Mouse (Mus musculus) neural tube, embryonic 10.5 days (tissue): ENCODE data around the gene Olfr6.
"Not testable (repeated sequence)": the region's sequence is repeated elsewhere in the genome, so short reads cannot be mapped to it uniquely, and the experiment has no call there.

Experiments
- DNase-seq: peaks from one replicate; pipeline ENCODE4 v3.0.0-alpha.2; 2017; ENCODE audit warnings: low spot score; ENCODE audit errors: extremely low spot score

The Olfr6 gene

DNA sequence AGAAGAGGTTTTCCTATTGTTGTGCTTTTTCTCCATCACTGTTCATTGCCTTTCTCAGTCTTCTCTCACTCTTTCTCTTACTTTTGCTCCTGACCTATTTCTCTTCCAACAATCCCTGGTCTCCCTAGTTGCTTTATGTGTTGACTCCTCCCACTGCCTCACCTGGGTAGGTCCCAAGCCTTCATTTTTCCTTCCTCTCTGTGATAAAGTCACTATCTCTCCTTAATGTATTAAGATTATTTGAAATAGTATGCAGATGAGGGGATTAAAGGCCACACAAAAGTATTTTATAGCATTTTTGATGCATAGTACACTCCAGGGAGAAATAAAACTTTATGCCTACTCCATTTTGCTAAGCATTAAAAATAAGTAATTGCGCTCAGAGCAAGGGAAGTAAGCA, at the start of gene Olfr6:
TSS of gene Olfr6 (minus strand) at position 101 of the 400 bp plus-strand sequence.
- no peak for DNase-seq

DNA sequence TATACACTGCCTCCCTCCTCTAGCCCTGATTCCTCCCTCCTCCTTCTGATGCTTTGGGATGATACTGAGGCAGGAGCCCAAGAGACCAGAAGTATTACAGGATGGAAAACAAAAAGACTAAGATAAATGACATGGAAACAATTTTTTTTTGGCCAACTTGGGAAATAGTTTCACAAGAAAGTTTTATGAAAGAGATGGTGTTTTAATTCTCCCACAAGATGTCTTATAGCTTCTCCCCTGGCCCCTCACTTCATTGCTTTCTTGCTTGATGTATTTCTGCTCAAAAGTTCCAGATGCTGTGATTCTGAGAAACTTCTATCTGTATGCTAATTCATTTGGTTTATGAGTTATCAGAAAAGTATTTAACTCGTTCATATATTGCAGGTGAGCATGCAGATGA, 42.2 kb upstream of the Olfr6 start, which contains the start of gene Olfr2:
TSS of gene Olfr2 (minus strand) at position 101 of the 400 bp plus-strand sequence.
- DNase-seq = no peak

DNA sequence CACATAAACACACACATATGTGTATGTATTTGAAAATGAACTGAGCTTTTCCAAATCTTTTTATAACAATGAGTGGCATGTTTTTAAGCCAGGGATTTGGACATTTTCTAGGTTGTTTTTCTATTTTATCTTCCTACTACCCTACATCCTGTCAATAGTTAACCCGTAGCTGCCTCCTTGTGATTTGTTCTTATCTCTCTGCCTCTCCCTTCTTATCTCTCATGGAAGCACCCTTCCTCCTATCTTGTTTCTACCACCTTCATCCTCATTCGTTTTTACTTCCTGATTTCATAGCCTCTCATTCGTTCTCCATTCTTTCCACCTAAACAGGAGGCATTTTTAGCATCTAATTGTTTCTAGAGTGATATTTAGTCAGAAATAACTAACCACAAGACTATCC, 40.4 kb upstream of the Olfr6 start:
- no peak for DNase-seq

DNA sequence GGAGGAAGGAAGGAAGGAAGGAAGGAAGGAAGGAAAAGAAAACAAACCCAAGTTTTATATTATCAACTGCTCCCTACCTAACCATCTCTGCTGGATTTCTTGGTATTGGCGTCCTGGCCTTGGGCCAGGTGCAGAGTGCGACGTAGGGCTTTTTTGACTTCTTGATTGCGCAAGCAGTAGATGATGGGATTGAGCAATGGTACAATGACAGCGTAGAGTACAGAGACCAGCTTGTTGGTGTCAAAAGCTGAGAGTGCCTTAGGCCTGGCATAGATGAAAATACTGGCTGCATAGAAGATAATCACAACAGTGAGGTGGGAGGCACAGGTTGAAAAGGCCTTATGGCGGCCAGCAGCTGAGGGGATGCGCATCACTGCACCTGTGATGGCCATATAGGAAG, 37.1 kb upstream of the Olfr6 start:
- no peak for DNase-seq

DNA sequence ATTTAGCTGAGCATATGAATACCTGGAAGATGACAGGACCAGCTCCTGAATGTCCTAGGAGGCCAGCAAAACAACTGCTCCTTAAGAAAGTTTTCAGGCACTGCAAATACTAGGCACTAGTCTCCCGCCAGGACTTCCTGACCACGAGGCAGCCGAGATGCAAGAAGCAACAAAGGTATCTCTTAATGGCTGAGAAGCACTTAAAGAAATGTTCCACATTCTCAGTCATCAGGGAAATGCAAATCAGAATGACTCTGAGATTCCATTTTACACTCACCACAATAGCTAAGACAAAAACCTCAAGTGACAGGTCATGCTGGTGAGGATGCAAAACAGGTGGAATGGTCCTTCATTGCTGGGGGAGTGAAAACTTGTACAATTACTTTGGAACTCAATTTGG, 21.5 kb upstream of the Olfr6 start:
- DNase-seq = no peak

DNA sequence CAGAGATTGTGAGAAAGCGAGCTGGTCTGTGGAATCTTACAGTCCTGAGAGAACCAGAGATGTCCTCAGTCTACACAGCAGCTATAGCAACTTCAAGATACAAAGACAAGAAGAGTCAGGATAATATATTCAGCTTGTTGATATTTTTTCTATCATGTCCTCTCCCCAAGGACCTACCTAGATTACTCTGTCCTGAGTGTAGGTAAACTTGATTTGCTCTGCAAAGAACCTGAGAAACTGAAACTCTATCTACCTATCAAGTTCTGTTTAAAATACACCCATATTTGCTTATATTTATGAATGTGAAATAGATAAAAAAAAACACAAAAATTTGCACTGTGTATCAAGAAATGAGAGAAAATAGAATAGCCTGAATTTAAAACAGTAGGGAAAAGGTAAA, 11.6 kb upstream of the Olfr6 start, which contains the start of gene Olfr711:
TSS of gene Olfr711 (minus strand) at position 101 of the 400 bp plus-strand sequence.
- no peak for DNase-seq

DNA sequence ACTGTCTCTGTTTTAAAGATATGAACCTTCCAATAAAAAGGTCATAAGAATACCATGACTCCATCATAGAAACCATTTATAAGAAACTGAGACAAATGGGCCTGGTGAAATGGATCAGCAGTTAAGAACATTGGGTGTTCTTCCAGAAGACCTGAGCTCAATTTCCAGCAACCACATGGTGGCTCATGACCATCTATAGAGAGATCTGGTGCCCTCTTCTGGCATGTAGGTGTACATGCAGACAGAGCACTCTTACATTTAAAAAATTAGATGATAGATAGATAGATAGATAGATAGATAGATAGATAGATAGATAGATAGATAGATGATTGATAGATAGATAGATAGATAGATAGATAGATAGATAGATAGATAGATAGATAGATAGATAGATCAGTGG, 3.8 kb upstream of the Olfr6 start:
- DNase-seq = not testable (repeated sequence)

DNA sequence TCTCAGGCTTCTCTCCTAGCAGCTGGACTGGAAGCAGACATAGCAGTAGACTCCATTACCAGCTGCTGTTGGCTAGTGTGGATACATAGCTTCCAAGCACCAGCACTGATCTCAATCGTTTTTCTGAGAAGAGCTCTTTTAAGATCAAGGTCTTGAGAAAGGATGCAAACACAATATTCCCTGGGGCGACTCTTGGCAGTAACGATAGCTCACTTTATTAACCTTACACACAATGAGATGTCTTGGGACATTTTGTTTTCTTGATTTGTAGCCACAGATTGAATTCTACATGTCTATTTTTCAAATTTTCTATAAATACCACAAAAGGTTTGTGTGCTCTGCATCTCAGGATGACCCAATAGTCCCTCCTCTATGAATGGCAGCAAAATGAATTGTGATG, 15.5 kb downstream of the Olfr6 start, which contains the start of gene Olfr710:
TSS of gene Olfr710 (minus strand) at position 101 of the 400 bp plus-strand sequence.
- DNase-seq = no peak

DNA sequence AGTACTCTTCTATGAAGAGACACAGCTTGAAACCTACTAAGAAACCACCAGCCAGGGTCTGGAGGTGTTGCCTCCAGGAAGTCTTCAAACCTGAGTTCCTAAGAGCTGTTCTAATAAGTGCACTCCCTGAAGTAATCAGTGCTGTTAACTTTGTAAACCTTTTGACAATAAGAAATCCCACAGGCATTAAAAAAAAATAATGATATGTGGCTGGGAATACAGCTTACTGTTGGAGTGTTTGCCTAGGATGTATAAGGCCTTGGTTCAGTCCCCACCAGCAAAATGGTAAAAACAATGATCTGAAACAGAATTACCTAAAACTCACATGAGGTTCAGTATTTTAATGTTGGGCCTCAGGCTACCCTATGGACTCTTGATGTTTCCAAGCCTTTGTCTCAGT, 31.6 kb downstream of the Olfr6 start, which contains the start of gene Olfr709-ps1:
TSS of gene Olfr709-ps1 (minus strand) at position 101 of the 400 bp plus-strand sequence.
- DNase-seq = no peak

DNA sequence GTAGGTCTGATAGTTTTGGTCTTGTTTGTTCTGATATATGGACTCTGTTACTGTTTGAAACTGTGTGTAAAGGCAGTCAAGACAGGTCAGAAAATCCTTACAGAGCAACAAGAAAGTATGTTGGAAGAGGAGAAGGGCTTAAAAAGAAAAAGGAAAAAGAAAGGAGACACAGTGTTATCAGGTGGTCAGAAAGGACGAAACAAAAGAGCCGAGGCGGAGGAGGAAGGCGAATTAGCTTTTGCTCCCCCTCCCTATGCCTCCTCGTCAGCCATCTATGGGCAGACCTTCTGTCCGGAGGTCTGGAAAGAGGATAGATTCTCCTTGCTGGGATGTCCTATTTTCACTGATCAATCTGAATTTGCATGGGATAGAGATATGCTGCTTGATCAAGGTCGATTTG, 42.8 kb downstream of the Olfr6 start:
- DNase-seq = not testable (repeated sequence)

DNA sequence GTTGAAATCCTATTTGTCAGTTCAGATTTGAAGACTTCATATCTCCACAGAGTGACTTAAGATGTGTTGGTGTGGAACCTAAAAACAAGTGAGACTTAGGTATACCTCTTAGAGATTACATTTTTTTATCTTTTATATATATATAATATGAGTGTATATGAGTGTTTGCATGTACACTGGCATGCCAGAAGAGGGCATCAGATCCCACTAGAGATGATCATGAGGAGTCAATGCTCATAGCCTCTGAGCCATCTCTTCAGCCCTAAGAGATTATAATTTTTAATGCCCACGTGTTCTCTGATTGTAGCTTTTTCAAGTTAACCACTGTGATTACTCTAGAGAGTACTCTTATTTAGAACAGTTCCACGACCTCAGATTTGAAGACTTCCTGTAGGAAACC, 56.1 kb downstream of the Olfr6 start, which contains the start of gene Olfr1532-ps1:
TSS of gene Olfr1532-ps1 (plus strand) at position 326 of the 400 bp plus-strand sequence.
- no peak for DNase-seq
